Mouse (Mus musculus) limb, embryonic 12.5 days (tissue): ENCODE results near the gene Wdr78. TPM values are rescaled to one million over a fixed set of nuclear protein-coding genes. Genes with fewer than 3 reads are reported as not detected.

Experiments
- polyA plus RNA-seq: library from polyadenylated mRNA; unstranded; fragments of >200 nt; fragmentation: Nextera tagmentation; extraction: Ambion mirVana; gene quantifications from 2 replicates; pipeline ENCODE4 v1.2.1, GENCODE M21; 2016

Gene Wdr78
- polyA plus RNA-seq, 1 experiment from 2014 or later = 3.7 TPM

Other genes with a start within 250 kb of the Wdr78 start
- 0.28 and 0.80 TPM in 2 replicates for gene Tctex1d1, start 135.9 kb downstream of the Wdr78 start, polyA plus RNA-seq
- not detected in 2 replicates for gene Insl5, start 87.7 kb downstream of the Wdr78 start, polyA plus RNA-seq
- 52.7 and 60.8 TPM in 2 replicates for gene Mier1, start 165 bp downstream of the Wdr78 start, polyA plus RNA-seq
- gene Slc35d1, start 100.6 kb upstream of the Wdr78 start, polyA plus RNA-seq = 10.4 and 12.5 TPM in 2 replicates
- gene 4921539E11Rik, start 176.3 kb upstream of the Wdr78 start, polyA plus RNA-seq = not detected in 2 replicates
- 16.3 and 17.6 TPM in 2 replicates for gene Oma1, start 199.3 kb upstream of the Wdr78 start, polyA plus RNA-seq